Mouse (Mus musculus) limb, embryonic 14.5 days (tissue): ENCODE measurements around the gene Ushbp1. TPM values are rescaled to one million over a fixed set of nuclear protein-coding genes. Genes with fewer than 3 reads are reported as not detected.

Experiments
- ATAC-seq: fragments of 200-750 bp; cut with Nextera tagmentation; 2 replicates; pipeline ENCODE4 v1.8.0; 2017; ENCODE audit warnings: low read depth, moderate number of reproducible peaks, moderate TSS enrichment; ENCODE audit not compliant: low FRiP score
- DNase-seq: peaks from one replicate; pipeline ENCODE4 v3.0.0-alpha.2; 2015; ENCODE audit warnings: low spot score
- H3K27ac ChIP-seq: fragments of 300-500 bp; sonication (generic); replicated peaks from 2 replicates; pipeline ENCODE4 v1.5.1; 2014; ENCODE audit warnings: low read depth, mild to moderate bottlenecking, low read length, moderate library complexity, mixed read lengths
- H3K27me3 ChIP-seq: fragments of 300-500 bp; sonication (generic); 2 replicates; pipeline ENCODE4 v1.6.1; 2014; ENCODE audit warnings: low read length, mixed read lengths; ENCODE audit not compliant: control insufficient read depth, insufficient read depth
- H3K36me3 ChIP-seq: fragments of 300-500 bp; sonication (generic); 2 replicates; pipeline ENCODE4 v1.6.1; 2014; ENCODE audit warnings: mild to moderate bottlenecking, low read length, moderate library complexity, mixed read lengths; ENCODE audit not compliant: control insufficient read depth, insufficient read depth
- H3K4me1 ChIP-seq: fragments of 300-500 bp; sonication (generic); 2 replicates; pipeline ENCODE4 v1.6.1; 2014; ENCODE audit warnings: antibody characterized with exemption, low read length, mixed read lengths; ENCODE audit not compliant: control insufficient read depth, insufficient read depth
- H3K4me2 ChIP-seq: fragments of 300-500 bp; sonication (generic); replicated peaks from 2 replicates; pipeline ENCODE4 v1.6.1; 2014; ENCODE audit warnings: low read depth, mild to moderate bottlenecking, low read length, moderate library complexity; ENCODE audit not compliant: severe bottlenecking
- H3K4me3 ChIP-seq: fragments of 300-500 bp; sonication (generic); replicated peaks from 2 replicates; pipeline ENCODE4 v1.5.1; 2014; ENCODE audit warnings: low read length
- H3K9ac ChIP-seq: fragments of 300-500 bp; sonication (generic); 2 replicates; pipeline ENCODE4 v1.6.1; 2014; ENCODE audit warnings: mild to moderate bottlenecking, low read depth, low read length, moderate library complexity; ENCODE audit not compliant: severe bottlenecking
- H3K9me3 ChIP-seq: fragments of 300-500 bp; sonication (generic); 2 replicates; pipeline ENCODE4 v1.6.1; 2016; ENCODE audit warnings: low read length; ENCODE audit not compliant: control insufficient read depth
- POLR2A ChIP-seq: fragments of 200-500 bp; IDR thresholded peaks from 2 replicates; pipeline ENCODE4 v1.8.0; 2012; ENCODE audit warnings: inconsistent platforms, mild to moderate bottlenecking, moderate library complexity, borderline replicate concordance; ENCODE audit not compliant: insufficient read depth, insufficient read length; ENCODE audit errors: extremely low read depth
- WGBS: fragments of 180-500 bp; shearing (Covaris S2); extraction: QIAGEN DNeasy Blood & Tissue Kit; methylation state at CpG from one replicate; pipeline ENCODE4 v1.1.7; 2014; 5-methylcytosine and 5-hydroxymethylcytosine counted together
- polyA plus RNA-seq, 2 experiments: library from polyadenylated mRNA; depleted of rRNA in 1 of 2; stranded (reverse) in 1 of 2; unstranded in 1 of 2; fragments of >200 nt; fragmentation: Nextera tagmentation in 1 of 2; extraction: Ambion mirVana in 1 of 2; gene quantifications; 2 replicates each; pipeline versions ENCODE4 v1.2.1 to v1.2.3; 2012 to 2014

Gene Ushbp1
- polyA plus RNA-seq, 2 experiments = 7.6 to 15.7 TPM

DNA sequence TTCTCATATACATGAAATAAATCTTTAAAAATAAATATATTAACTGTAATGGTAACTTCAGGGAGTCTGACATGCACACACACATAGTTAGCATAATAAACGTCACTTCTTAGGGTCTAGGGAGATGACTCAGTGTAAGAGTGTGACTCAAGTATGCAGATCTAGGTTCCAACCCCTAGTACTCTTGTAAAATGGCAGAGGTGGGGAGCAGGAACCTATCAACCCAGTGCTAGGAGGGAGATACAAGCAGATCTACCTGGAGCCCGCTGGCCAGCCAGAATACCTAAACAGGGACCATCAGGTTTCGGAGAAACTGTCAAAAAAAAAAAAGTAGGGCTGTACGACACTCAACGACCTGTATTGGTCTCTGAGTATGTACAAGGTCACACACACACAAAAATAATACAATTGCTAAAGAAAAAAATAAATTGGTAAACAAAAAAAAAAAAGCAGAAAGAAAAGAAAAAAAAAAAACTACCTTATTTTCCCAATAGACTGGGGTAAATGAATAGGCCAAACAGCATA lies 24.8 kb downstream of the Ushbp1 start:
- peak overlapping the region; percentile 42 for H3K4me2 ChIP-seq
- WGBS = 23% methylated on average over 5 of the region's 5 CpGs
- H3K4me1 ChIP-seq = peaks cover 12% of the 10 kb centered on the region
- no peak for ATAC-seq
- no peak for TF ChIP-seq POLR2A
- no peak overlapping the region for H3K27ac ChIP-seq
- H3K27me3 ChIP-seq = no peaks in the 10 kb centered on the region
- no peaks in the 10 kb centered on the region for H3K9me3 ChIP-seq
- H3K9ac ChIP-seq = no peak overlapping the region
- peak overlapping the region; percentile 71 for H3K4me3 ChIP-seq
- H3K36me3 ChIP-seq = peaks cover 40% of the 10 kb centered on the region
- no peak for DNase-seq

DNA sequence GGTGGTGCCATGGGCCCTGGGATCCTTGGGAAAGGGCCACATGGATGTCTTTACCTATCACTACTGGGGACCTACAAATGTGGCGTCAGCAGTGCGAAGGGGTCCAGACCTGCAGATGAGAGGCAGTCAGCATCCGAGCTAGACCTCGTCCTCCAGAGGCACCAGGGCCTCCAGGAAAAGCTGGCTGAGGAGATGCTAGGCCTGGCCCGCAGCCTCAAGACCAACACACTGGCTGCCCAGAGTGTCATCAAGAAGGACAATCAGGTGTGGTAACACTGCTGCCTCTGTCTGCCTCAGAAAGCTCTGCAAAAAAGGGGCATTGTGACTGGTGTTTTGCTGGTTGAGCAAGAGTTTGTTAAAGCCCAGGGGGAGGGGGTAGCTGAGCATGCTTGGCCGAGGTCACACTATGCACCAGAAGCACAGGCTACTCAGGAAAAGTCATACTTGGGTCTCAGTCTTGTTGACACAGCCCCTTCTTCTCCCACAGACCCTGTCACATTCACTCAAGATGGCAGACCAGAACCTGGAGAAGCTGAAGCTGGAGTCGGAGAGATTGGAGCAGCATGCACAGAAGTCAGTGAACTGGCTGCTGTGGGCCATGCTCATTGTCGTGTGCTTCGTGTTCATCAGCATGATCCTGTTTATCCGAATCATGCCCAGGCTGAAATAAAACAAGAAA lies 26.4 kb downstream of the Ushbp1 start:
- Histone ChIP-seq H3K4me1 (peaks cover 10% of the 10 kb centered on the region), H3K4me2 (no peak overlapping the region), H3K36me3 (peaks cover 30% of the 10 kb centered on the region), H3K4me3 (no peak overlapping the region), H3K27me3 (no peaks in the 10 kb centered on the region), H3K9ac (no peak overlapping the region), H3K9me3 (no peaks in the 10 kb centered on the region), H3K27ac (no peak overlapping the region)
- no peak for TF ChIP-seq POLR2A
- no peak for ATAC-seq
- 94% methylated on average over 10 of the region's 10 CpGs for WGBS
- DNase-seq = no peak

DNA sequence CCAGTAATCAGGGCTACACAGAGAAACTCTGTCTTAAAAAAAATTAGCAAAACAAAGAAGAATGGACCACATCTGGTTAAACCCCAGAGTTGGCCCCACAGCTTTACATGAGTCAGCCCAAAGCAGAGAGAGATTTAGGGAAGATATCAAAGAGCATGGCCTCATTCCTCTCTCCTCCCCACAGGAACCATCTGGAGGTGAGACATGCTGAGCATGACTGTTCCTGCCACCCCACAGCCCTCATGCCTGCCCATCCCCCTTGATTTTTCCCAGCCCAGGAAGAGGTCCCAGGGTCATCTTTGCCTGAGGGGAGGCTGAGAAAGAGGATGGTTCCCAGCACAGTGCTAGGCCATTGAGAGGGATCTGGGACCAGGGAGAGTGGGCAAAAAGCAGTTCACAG lies 27.2 kb downstream of the Ushbp1 start:
- Histone ChIP-seq H3K4me1 (peaks cover 10% of the 10 kb centered on the region), H3K27me3 (no peaks in the 10 kb centered on the region), H3K27ac (no peak overlapping the region), H3K9me3 (no peaks in the 10 kb centered on the region), H3K4me3 (no peak overlapping the region), H3K4me2 (peak overlapping the region; percentile 66; the same call in 1 of the 2 replicates), H3K36me3 (peaks cover 21% of the 10 kb centered on the region), H3K9ac (0 out of 2 replicates have a peak overlapping the region, but pooled peaks have one; percentile 21)
- TF ChIP-seq POLR2A = no peak
- no peak for ATAC-seq
- DNase-seq = no peak

DNA sequence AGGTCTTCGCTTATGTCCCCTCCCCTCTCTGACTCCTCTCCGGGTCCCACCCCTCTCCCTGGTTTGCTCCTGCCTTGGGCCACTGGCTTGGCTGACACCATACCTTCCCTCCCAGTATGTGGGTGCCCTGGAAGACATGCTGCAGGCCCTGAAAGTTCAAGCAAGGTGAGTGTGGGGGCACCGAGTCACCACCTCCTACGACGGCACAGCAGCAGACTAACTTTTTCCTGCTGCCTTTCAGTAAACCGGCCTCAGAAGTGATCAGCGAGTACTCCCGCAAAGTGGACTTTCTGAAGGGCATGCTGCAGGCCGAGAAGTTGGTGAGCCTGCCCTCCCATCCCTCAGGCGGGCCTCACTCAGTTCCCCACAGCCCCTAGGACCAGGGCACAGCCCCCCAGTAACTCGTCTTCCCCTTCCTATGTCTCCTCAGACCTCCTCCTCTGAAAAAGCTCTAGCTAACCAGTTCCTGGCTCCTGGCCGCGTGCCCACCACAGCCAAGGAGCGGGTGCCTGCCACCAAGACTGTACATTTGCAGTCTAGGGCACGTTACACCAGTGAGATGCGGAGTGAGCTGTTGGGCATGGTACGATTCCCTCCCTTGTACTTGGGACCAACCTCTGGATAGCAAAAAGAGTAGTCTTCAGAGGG lies 27.9 kb downstream of the Ushbp1 start:
- peak overlapping the region; percentile 90 for H3K27ac ChIP-seq
- H3K27me3 ChIP-seq = no peaks in the 10 kb centered on the region
- 46% methylated on average over 17 of the region's 17 CpGs for WGBS

DNA sequence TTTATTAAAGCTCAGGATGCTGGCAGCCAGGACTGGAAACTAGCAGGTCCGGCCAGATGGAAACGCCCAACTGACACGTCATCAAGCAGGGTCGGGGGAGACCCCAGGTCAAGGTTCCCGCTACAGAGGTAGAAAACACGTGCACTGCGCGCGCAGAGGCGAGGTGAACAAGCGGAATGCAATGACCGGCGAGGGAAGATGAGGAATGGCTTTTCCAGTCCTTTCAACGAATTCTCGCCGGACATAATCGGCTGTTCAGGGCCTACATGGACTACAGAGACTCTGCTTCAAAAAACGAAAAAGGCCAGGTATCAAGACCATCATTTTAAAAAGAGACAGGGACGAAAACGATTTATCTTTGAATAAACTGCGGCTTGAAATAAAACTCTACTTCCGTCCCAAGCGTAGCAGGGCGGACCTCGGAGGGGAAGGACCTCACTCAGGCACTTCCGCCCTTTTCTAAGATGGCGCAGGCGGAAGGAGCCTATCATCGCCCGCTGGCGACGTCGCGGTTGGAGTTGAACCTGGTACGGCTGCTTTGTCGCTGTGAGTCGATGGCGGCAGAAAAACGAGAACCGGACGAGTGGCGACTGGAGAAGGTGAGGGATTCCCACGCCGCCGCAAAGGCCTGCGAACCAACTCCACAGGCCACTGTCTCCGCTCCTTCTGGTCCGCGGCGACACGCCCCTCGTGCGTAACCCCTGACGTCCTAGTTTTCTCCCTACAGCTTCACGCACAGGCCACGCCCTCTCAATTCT lies 28.7 kb downstream of the Ushbp1 start, which contains the start of gene Use1:
Gene Use1 (plus strand): TSS at position 78 of the 758 bp plus-strand sequence.
- TF ChIP-seq POLR2A = no peak
- Histone ChIP-seq H3K36me3 (peaks cover 15% of the 10 kb centered on the region), H3K4me1 (peaks cover 10% of the 10 kb centered on the region), H3K27ac (peak within 1 kb of the TSS; percentile 90), H3K4me2 (peak within 1 kb of the TSS; percentile 66), H3K27me3 (no peaks in the 10 kb centered on the region), H3K9me3 (no peaks in the 10 kb centered on the region), H3K9ac (peak within 1 kb of the TSS; percentile 65), H3K4me3 (peak within 1 kb of the TSS; percentile 66)
- ATAC-seq = peak; percentile 85
- peak; percentile 96 for DNase-seq
- under 1% methylated on average over 51 of the region's 56 CpGs for WGBS

More for the DNA sequence above, 27.9 kb downstream of the Ushbp1 start:
- no peak for ATAC-seq
- H3K36me3 ChIP-seq = peaks cover 15% of the 10 kb centered on the region
- no peak for TF ChIP-seq POLR2A
- H3K4me2 ChIP-seq = peak overlapping the region; percentile 66
- peak overlapping the region; percentile 66 for H3K4me3 ChIP-seq
- H3K9ac ChIP-seq = peak overlapping the region; percentile 65
- no peaks in the 10 kb centered on the region for H3K9me3 ChIP-seq
- H3K4me1 ChIP-seq = peaks cover 10% of the 10 kb centered on the region
- no peak for DNase-seq
